Mouse (Mus musculus) erythroblast, embryonic 14.5 days (primary cell): ENCODE results near the gene Ggta1. TPM values are rescaled to one million over a fixed set of nuclear protein-coding genes. Genes with fewer than 3 reads are reported as not detected.

ENCODE experiments used
- H3K27me3 ChIP-seq: 2 replicates; pipeline ENCODE4 v1.6.1; 2012; ENCODE audit warnings: inconsistent platforms; ENCODE audit not compliant: control insufficient read depth
- H3K36me3 ChIP-seq: 2 replicates; pipeline ENCODE4 v1.6.1; 2012; ENCODE audit warnings: mild to moderate bottlenecking, inconsistent platforms; ENCODE audit not compliant: control insufficient read depth
- H3K4me1 ChIP-seq: 2 replicates; pipeline ENCODE4 v1.6.1; 2012; ENCODE audit warnings: inconsistent platforms; ENCODE audit not compliant: control insufficient read depth
- H3K4me3 ChIP-seq: replicated peaks from 2 replicates; pipeline ENCODE3; 2012; ENCODE audit warnings: moderate library complexity, mild to moderate bottlenecking, inconsistent platforms
- H3K9me3 ChIP-seq: 2 replicates; pipeline ENCODE4 v1.6.1; 2012; ENCODE audit warnings: low read length, inconsistent platforms, mixed read lengths; ENCODE audit not compliant: control insufficient read depth
- GATA1 ChIP-seq: IDR thresholded peaks from 2 replicates; pipeline ENCODE4 v1.6.1; 2012; ENCODE audit warnings: low read length, inconsistent platforms, mixed read lengths
- TAL1 ChIP-seq: IDR thresholded peaks from 3 replicates; pipeline ENCODE4 v1.6.1; 2012; ENCODE audit warnings: low read length, inconsistent platforms, mixed read lengths
- polyA plus RNA-seq: library from polyadenylated mRNA; stranded (reverse); fragments of >175 nt; gene quantifications from 2 replicates; pipeline ENCODE4 v1.2.3, GENCODE M21; 2012

Ggta1 gene
- polyA plus RNA-seq, 1 experiment: 0.08 TPM

DNA sequence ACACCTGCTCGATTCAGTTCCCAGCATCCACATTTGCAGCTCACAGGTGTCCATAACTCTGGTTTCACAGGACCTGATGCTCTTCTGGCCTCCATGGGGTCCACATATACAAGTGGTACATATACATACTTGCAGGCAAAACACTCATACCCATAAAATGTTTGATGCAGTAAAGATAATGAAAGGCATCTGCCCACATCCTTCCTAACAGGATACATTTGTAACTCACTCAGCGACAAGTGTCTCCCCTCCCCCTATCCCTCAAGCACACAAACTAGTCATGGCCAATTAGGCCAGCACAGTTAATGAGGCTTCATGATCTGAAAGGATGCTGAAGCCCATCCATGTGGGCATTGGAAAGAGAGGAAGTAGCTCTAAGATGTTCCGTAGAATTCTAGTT, 40.6 kb downstream of the Ggta1 start:
- peaks cover 91% of the 10 kb centered on the region for H3K36me3 ChIP-seq

DNA sequence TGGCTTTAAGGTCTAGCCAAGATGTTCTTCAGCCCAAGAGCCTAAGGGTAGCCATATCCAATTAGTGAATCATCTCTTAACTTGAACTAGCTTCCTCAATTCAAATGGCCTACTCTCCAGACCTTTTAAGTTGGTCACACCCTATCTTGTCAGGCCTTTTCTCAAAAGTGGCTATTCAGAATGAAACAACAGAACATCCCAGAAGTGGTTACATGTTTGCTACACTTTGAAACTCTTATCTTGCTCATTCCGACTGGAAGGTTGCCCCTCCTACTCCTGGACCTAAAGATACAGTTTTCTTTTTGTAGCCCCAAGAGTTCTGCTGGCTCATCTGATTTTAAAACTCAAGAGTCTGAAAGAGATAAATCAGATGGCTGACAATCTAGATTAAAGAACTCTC, 42.4 kb downstream of the Ggta1 start:
- Histone ChIP-seq H3K4me3 (peak overlapping the region; percentile 38), H3K36me3 (peaks cover 96% of the 10 kb centered on the region), H3K4me1 (peaks cover 91% of the 10 kb centered on the region), H3K9me3 (no peaks in the 10 kb centered on the region), H3K27me3 (no peaks in the 10 kb centered on the region)
- TF ChIP-seq TAL1 (no peak), GATA1 (peak; percentile 66)

More for the DNA sequence above, 40.6 kb downstream of the Ggta1 start:
- Histone ChIP-seq H3K4me3 (no peak overlapping the region), H3K27me3 (no peaks in the 10 kb centered on the region), H3K4me1 (peaks cover 83% of the 10 kb centered on the region), H3K9me3 (no peaks in the 10 kb centered on the region)
- no peak for TF ChIP-seq GATA1
- no peak for TF ChIP-seq TAL1

DNA sequence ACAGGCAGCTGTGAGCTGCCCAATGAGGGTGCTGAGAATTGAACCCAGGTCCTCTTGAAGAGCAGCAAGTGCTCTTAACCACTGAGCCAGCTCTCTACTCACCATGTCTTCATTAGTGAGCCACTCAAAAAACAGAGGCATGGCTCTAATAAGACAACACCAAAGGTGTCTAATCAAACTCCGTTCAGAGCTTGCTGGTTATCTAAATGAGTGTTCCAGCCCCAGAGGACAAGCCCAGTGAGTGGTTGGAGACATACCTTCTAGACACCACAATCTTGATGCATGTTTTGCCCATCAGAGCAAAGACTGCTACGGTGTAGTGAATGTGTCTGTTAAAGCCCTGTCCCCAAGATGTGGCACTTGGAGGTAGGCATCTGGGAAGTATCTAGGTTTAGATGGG, 43.4 kb downstream of the Ggta1 start:
- Histone ChIP-seq H3K27me3 (no peaks in the 10 kb centered on the region), H3K4me1 (peaks cover 82% of the 10 kb centered on the region), H3K4me3 (peak overlapping the region; percentile 38), H3K36me3 (peaks cover 95% of the 10 kb centered on the region), H3K9me3 (no peaks in the 10 kb centered on the region)
- TF ChIP-seq GATA1 (no peak; the same call in 1 of the 2 replicates), TAL1 (peak; percentile 53; the same call in 2 of the 3 replicates)

DNA sequence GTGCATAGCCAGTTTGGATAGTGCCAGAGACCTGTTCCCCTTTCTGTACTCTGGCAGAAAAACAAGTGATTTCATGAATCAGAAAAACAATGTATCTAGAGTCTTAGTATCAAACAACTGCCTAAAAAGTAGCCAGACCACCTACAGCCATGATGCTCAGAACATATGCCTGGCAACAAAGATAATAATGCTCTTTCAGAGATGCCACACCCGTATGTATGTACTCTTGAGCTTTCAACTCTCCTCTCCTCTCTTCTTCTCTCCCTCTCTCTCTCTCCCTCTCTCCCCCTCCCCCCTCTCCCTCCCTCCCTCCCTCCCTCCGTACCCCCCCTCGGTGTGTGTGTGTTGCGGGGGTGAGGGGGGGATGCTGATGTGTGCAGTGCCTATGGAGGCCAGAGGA, 43.8 kb downstream of the Ggta1 start:
- H3K4me1 ChIP-seq: peaks cover 77% of the 10 kb centered on the region
- TF ChIP-seq TAL1 (no peak), GATA1 (no peak)
- H3K36me3 ChIP-seq: peaks cover 95% of the 10 kb centered on the region
- no peaks in the 10 kb centered on the region for H3K27me3 ChIP-seq
- H3K4me3 ChIP-seq: no peak overlapping the region
- H3K9me3 ChIP-seq: no peaks in the 10 kb centered on the region

DNA sequence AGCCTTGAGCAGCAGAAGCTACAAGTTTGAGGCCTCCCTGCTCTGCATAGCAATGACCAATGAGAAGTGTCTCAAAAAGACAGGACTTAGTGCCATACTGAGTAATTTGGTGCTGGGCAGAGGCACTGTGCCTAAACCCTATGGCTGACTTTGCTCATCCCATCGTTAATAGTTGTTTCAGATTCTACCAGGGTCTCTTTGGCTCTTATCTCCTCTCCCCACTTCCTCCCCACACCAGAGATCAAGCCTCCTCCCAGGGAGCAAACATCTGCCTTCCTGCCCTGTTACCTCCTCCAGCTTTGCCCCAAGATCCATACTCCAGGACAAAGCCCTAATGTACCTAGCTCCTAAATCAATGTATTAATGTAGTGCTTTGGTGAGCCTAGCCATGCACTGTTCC, 45.8 kb downstream of the Ggta1 start:
- no peaks in the 10 kb centered on the region for H3K27me3 ChIP-seq
- H3K4me1 ChIP-seq: peaks cover 64% of the 10 kb centered on the region
- TF ChIP-seq TAL1: no peak
- H3K9me3 ChIP-seq: no peaks in the 10 kb centered on the region
- peaks cover 95% of the 10 kb centered on the region for H3K36me3 ChIP-seq
- no peak overlapping the region for H3K4me3 ChIP-seq

DNA sequence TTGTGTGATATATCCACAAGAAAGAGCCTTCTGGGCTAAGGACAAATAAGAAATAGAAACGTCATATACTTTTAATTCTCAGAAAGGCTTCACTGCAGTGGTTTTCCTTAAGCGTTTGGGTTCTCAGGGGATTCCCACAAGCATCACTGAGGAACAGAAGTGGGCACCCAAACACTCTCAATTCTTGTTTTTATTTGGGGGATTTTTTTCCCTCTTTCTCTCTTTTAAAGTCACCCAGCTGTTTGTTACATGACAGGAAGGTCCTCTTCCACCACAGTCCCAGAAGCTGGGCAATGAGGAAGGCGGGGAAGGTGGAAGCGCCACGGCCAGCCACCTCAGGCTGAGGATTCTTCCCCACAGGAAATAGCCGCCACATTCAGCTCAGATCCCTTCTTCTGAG, 46.6 kb downstream of the Ggta1 start:
- Histone ChIP-seq H3K4me3 (no peak overlapping the region), H3K36me3 (peaks cover 95% of the 10 kb centered on the region), H3K9me3 (no peaks in the 10 kb centered on the region), H3K4me1 (peaks cover 61% of the 10 kb centered on the region), H3K27me3 (no peaks in the 10 kb centered on the region)
- TF ChIP-seq GATA1 (no peak), TAL1 (no peak)

DNA sequence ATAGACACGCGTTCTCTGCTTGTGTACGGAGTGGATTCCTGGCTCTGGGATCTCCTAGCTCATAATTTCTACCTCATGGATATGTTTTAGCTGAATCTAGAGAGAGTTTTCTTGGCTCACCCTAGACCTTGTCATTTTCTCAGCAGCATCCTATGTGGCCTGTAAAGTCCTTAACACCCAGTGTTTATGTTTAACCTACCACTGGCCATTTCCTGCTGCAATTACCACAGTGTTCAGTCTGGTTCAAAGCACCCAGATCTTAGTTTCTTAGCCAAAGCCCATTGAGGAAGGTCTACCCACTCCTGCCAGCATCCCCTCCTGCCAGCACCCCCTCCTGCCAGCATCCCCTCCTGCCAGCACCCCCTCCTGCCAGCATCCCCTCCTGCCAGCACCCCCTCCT, 50.2 kb downstream of the Ggta1 start:
- H3K36me3 ChIP-seq: peaks cover 99% of the 10 kb centered on the region
- no peak overlapping the region for H3K4me3 ChIP-seq
- peaks cover 35% of the 10 kb centered on the region for H3K4me1 ChIP-seq
- H3K9me3 ChIP-seq: no peaks in the 10 kb centered on the region
- TF ChIP-seq TAL1: no peak
- no peak for TF ChIP-seq GATA1
- no peaks in the 10 kb centered on the region for H3K27me3 ChIP-seq

DNA sequence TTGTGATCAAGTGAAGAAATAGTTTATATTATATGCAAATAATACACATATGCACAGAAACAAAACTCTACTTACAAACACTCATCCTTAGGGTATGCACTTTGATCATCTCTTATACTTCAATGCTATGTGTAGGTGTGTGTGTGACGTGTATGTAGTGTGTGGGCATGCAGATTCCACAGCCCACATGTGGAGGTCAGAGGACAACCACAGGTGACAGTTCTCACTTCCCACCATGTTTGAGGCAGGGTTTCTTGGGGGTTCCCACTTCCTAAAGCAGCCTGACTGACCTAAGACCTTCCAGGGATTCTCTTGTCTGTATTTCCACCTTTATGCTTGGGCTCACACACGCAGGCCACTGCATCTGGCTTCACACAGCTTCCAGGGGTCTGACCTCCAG, 50.8 kb downstream of the Ggta1 start:
- no peaks in the 10 kb centered on the region for H3K27me3 ChIP-seq
- H3K4me1 ChIP-seq: peaks cover 35% of the 10 kb centered on the region
- H3K4me3 ChIP-seq: no peak overlapping the region
- no peaks in the 10 kb centered on the region for H3K9me3 ChIP-seq
- no peak for TF ChIP-seq TAL1
- no peak for TF ChIP-seq GATA1
- H3K36me3 ChIP-seq: peaks cover 99% of the 10 kb centered on the region

DNA sequence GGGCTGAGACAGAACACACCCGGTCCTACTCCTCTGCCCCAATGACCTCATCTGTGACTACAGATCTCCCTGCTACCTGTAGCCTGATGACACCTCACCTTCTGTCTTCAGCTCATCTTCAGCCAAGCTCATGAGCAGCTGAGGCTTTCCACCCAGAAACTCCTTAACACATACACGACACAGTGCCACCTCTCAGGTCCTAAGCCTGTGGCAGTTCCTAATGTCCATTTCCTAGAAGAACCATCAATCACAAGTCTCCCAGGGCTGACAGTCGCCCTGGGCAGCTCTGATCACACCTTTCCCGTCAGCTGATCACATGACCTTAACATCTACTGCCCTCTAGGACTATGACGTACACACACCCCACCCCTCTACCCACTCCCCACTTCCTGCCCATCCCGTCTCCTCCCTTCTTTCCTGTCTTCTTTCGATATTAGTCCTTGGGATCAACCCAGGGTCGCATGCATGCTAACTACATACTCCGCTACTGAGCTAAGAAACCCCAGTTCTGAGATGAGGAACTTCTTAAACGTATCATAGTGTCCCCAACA, 51.3 kb downstream of the Ggta1 start:
- Histone ChIP-seq H3K27me3 (no peaks in the 10 kb centered on the region), H3K4me1 (peaks cover 35% of the 10 kb centered on the region), H3K36me3 (peaks cover 99% of the 10 kb centered on the region), H3K9me3 (no peaks in the 10 kb centered on the region), H3K4me3 (no peak overlapping the region)
- TF ChIP-seq TAL1 (no peak), GATA1 (no peak)

DNA sequence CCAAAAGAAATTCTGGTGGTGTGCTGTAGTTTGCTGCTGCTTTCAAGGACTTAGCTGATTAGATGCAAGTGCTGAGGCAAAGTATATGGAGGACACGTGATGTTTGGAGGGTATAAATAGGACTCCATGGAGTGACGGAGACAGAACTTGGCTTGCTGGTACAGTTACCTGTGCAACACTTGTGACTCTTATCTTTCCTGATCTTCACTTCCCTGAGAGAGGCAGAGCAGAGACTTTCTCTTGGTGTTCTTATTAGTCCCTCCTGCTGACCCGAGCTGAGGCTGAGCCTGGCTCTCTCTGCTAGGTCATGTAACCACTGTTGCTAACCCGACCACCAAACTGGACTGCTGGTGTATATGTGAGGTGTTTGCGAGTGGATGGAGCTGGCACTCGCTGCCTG, 53.6 kb downstream of the Ggta1 start:
- Histone ChIP-seq H3K9me3 (no peaks in the 10 kb centered on the region), H3K4me3 (no peak overlapping the region), H3K4me1 (peaks cover 33% of the 10 kb centered on the region), H3K36me3 (peaks cover 92% of the 10 kb centered on the region), H3K27me3 (no peaks in the 10 kb centered on the region)
- TF ChIP-seq GATA1 (no peak), TAL1 (no peak)
